Mouse (Mus musculus) heart, postnatal 4 days (tissue): ENCODE results near the gene Rorc. TPM values are rescaled to one million over a fixed set of nuclear protein-coding genes. Genes with fewer than 3 reads are reported as not detected.
A peak's percentile ranks its signal among the peaks of the same experiment; 100 is the strongest.

Experiments used
- DNase-seq: peaks from one replicate; pipeline ENCODE4 v3.0.0; 2021
- total RNA-seq, 2 experiments: library from RNA; stranded (reverse); gene quantifications; 2 replicates each; pipeline ENCODE4 v1.2.3; 2021

Gene Rorc
- total RNA-seq, 2 experiments from 2014 or later, result 17.7 to 18.1 TPM

DNA sequence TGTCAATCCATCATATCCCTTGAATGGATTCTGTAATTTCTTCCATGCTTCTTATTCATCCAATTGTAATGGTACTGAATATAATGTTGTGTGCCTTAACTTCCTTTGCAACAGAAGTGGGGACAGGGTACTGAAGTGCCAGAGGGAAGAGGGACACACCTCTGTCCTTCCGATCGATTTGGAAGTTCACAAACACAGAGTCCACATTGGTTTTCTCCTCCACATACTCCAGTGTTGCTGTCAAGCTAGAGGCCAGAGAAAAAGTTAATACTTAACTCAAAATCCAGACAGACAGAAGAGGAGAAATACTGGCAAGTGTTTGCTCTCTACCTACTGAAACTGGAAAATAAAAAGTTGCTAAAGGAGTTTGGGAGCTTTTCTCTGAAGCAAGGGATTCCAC, 61.7 kb downstream of the Rorc start:
- no peak for DNase-seq

DNA sequence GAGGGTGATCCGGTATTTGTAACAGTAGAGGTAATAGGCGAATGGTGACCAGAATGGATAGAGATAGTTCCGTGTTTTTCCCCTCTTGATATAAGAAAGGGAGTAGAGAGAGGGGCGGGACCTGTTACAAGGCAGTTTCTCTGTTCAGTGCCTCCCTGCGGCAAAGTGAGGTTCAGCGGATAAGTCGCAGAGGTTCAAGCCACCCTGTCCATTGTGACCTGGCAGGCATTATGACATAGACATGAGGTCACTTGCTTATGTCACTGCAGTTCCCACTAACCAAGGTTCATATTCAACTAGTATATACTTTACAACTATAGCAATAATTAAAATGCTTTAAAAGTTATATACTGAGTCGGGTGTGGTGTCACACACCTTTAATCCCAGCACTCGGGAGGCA, 63.8 kb downstream of the Rorc start:
- no peak for DNase-seq

DNA sequence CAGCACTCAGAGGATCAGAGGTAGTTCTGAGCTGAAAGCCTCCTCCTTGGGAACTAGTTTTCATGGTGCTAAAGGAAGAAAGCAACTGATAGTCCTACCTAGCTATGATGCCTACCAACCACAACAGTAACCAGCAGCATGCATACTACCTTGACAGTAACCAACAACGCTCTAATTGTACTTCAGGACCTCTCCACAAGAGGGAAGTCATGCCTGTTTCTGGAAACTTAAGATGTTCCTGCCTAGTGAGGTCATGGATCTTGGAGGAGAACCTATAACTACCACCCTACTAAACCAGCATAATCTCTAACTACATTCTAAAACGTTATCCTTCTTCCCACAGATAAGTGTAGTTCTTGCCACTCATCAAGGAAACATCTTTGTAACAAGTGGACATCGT, 68.6 kb downstream of the Rorc start:
- no peak for DNase-seq

DNA sequence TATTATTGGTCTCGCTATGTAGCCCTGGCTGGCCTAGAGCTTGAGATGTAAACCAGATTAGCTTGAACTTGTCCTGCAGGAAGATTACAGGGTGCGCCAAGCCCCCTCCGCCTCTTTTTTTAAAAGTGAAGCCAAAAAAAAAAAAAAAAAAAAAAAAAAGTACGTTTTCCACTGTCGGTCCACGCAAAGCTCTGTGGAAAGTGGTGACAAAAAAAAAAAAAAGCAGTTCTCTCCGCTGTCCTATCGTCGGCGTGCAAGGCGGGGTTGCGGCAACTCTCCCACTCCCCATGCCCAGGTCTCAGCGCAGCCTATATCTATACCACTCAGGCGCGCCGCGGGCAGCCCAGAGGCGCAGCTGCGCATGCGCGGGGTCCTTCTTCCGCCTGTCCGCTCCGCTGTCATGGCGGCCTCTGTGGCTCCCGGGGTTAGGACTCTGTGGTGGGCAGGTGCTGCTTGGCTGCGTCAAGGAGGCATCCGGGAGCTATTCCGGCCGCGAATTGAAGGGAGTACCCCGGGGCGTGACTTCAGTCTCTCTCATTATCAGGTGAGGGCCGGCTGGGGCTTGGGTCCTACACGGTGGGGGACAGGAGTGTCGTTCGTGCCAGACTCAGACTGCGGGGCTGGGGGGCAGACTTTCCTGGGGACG, 70.5 kb downstream of the Rorc start, which contains the start of gene Mrpl9:
Mrpl9 (plus strand) TSS at position 368 of the 646 bp plus-strand sequence.
- DNase-seq, result peak; percentile 97

DNA sequence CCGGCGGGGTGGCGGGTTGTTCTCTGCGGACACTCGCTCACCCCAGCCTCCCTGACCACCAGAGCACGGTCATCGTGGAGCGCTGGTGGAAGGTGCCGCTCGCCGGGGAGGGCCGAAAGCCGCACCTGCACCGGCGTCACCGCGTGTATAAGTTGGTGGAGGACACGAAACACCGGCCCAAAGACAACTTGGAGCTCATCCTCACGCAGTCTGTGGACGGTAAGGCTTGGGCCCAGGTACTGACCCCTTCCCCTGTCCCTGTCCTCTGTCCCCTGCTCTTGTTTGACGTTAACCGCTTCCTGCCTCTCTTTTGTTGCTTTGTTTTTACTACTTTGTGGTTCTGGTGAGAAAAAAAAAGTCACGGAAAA, 71.0 kb downstream of the Rorc start, which contains the start of gene Oaz3:
Oaz3 (minus strand) TSS at position 319 of the 368 bp plus-strand sequence.
- DNase-seq, result no peak

Other genes starting within 250 kb of the Rorc start
- gene Gm10696, start 194.6 kb upstream of the Rorc start, total RNA-seq, result not detected
- not detected for gene Gm5286, start 176.1 kb upstream of the Rorc start, total RNA-seq
- gene Gm4778, start 108.8 kb upstream of the Rorc start, total RNA-seq, result not detected
- gene Them4, start 62.7 kb upstream of the Rorc start, total RNA-seq, result 10 to 100 TPM; 12.7 to 13.5 TPM
- not detected for gene Them5, start 30.7 kb upstream of the Rorc start, total RNA-seq
- gene C2cd4d, start 10.4 kb upstream of the Rorc start, total RNA-seq, result not detected
- under 1 TPM in 1 of 2 experiments, not detected in 1; 0.11 TPM for gene Lingo4, start 25.7 kb downstream of the Rorc start, total RNA-seq
- gene Tdrkh, start 40.5 kb downstream of the Rorc start, total RNA-seq, result 1 to 10 TPM; 5.8 to 7.2 TPM
- 10 to 100 TPM; 60.8 to 62.6 TPM for gene Mrpl9, start 70.5 kb downstream of the Rorc start, total RNA-seq
- gene Oaz3, start 71.1 kb downstream of the Rorc start, total RNA-seq, result not detected
- gene Celf3, start 105.5 kb downstream of the Rorc start, total RNA-seq, result under 1 TPM; 0.19 to 0.25 TPM
- gene Riiad1, start 107.5 kb downstream of the Rorc start, total RNA-seq, result 1 to 10 TPM; 1.3 to 2.5 TPM
- 10 to 100 TPM; 31.8 to 31.9 TPM for gene Snx27, start 209.9 kb downstream of the Rorc start, total RNA-seq